Mouse (Mus musculus) R1 (cell line): ENCODE results near the gene Acsl6.

Experiments used
- DNase-seq: peaks from one replicate; pipeline ENCODE4 v3.0.0-alpha.2; 2018; ENCODE audit warnings: low read depth, low spot score

Gene Acsl6

DNA sequence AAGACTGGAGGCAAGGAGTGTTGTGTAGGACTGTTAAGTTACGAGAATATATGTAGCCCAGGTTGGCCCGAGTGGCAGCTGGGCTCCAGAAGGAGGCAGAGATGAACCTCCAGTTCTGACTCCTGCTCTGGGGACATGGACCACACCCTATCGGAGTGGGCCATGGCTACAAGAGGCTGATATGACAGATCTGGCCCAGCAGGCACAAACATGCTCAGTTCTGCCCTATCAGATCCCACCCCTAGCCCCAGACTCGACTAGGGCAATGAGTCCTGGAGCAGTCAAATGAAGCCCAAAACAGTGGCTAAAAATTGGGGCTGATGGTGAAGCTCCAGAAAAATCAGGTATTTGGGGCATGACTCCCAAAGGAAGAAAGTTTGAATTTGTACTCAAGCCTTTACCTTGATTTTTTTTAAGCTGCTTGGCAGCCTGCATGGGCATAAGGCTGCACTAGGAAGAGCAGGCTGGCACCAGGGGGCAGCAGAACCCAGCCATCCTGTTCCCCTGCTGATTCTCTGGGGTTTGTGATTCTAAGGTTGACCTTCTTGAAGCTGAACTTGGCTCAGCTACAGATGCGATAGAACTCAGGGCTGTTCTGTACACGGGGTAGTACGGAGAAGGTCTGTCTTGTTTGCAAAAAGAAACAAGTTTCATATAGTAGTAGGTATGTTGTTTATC lies 3.7 kb downstream of the Acsl6 start:
- no peak for DNase-seq

DNA sequence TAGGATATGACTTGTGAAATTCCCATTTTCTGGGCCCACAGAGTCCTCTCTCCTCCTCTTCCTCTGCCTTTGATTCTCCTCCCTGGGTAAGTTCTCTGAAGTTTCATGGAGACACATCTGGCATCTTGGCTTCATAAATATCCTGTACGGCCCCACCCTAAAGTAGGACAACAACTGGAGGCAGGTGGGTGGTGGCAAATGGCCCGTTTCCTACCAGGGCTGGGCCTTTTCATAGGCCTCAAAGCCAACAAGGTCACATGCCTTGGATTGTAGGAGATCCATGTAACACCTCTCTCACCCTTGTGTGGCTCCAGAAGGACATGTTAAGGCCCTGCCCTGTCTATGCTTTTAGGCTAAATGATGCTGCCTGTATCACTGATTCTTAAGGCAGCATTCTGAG lies 7.0 kb downstream of the Acsl6 start:
- no peak for DNase-seq

DNA sequence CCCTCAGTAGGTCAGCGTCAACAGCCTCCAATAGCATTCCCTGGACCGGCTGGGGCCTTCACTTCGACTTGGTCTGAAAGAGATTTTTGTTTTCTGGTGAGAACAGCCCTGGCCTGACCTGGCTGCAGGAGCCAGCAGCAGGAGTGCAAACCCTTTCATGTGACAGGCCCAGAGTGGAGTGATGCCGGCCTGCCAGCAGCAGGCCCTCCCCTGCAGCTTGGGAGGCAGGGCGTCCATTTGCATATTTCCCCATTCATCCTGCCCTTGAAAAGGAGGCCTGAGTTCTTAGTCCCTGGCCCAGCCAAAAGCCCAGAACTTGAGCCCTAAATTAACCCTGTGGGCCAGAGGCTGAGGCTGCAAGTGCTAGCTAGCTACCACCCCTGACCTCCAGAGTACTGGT lies 8.4 kb downstream of the Acsl6 start:
- DNase-seq: peak; percentile 60

DNA sequence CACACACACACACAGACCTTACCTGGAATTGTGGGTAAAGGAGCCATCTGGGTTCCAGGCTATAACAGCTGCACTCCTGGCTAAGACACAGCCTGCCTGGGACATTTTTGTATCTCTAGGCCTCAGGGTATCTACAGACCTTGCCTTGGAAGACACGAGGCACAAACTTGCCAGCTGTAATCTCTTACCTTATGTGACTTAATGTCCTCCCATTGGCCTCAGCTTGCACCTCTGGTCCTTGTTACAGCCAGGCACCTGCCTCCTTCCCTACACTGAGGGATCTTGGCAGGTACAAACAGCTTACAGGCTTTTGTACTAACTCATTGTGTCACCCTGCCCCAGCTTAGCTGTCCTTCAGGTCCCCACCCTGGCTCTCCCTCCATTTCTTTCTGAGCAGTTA lies 9.0 kb downstream of the Acsl6 start:
- DNase-seq: no peak

DNA sequence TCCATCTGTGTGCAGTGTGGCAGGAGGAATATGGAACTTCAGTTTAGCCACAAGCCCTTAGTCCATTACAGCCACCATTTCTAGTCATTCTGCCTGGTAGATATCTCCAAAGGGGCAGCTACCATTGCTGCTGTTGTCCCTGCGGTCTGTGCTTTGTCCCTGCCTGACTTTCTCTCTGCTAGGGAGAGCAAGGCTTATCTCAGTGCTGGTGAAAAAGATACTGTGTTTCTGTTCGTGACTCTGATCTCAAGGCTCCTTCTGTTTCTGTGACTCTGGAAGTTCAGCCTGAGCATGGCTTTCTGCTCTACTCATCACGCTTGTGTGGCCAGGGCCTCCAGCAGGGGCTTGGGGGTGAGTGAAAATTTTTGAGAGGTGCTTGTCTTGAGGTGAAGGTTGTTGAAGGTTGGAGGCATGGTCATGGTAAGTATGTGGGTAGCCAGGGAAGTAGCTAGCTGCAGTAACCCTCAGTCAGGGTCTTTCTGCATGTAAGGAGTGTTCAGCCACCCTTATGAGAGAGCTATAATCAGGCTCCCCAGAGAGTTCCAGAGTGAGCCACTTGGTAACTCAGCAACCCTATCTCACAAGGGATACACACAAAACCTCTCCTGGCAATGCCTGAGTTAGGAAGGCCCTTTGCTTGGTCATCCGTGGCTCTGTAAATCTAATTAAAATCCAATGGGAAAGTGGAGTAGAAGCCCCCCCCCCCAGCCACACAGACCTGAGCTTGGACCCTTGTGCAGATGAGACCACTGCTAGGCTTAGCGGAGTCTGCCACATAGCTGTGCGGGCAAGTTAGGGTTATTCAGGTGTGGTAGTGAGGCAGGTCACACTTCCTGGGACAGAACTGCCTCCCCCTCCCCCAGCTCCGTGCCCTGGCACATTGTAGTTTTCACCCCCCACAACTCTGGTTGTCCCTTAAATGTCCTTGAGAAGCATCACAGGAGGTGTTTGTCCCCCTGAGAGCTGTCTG lies 10.1 kb downstream of the Acsl6 start:
- no peak for DNase-seq

DNA sequence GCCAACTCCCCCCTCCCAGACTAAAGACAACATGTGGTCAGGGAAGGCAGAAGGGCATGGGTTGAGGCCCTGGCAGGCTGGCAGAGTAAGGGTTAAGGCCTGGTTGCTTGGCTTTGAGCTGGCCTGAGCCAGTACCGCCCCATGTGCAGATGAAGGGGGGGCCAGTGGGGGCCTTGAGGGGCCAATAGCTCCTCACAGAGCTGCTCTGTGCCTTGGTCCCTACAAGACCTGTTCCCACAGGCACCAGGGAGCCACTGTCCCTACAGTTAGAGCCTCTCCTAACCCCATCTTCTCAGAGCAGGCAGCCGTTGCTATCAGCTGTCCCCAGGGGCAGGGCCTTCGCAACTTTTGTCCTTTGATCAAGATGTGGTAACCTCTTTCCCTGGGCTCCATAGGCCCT lies 11.1 kb downstream of the Acsl6 start:
- no peak for DNase-seq

DNA sequence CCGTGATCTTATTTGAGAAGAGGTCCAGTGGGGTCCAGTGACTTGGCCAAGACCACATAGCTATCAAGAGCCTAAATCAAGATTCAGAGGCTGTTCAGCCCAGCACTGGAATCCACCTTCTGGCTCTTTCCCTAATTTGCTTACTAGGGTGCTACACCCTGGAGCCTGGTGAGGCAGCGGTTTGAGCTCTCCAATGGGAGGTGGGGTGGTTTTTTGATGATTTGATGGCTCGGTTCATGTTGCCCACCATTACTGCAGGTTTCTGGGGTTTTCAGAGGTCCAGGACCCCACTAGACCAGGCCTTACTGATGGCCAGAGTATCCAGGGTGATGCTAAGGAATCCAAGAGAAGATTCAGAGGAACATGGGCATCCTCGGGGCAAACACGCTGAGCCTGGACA lies 11.7 kb downstream of the Acsl6 start:
- DNase-seq: no peak

DNA sequence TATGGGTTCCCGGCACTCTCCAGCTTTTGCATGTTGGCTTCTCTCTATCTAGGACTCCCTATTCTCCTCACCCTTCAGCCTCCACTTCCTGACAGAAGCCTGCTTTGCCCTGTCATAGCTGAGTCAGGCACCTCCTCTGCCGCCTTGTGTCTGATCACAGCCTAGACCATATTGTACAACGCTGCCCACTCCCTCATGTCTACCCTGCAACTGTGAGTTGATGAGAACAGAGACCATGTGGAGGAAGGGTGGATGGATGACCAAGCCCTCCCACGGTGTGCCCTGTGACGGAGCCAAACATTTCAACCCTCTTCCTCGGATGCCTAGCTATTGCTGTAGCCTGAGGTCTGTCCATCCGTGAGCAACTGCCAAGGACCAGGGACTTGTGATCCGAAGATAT lies 13.8 kb downstream of the Acsl6 start:
- DNase-seq: no peak

DNA sequence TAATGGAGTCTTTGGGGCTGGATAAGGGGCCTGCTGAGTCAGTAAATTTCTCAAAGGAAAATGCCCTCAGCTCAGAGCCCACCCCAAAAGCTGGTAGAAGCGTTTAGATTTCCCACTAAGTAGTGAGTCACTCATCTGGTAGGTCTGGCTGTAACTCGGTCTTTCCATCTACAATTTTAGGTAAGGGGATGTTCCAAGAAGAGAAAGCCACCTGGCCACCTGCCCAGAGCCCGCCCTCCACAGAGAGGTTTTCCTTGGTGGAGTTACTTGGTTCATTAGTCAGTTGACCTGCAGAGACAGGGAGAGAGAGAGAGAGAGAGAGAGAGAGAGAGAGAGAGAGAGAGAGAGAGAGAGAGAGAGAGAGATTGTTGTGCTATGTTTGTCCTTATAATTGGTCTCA lies 14.2 kb downstream of the Acsl6 start:
- DNase-seq: no peak

DNA sequence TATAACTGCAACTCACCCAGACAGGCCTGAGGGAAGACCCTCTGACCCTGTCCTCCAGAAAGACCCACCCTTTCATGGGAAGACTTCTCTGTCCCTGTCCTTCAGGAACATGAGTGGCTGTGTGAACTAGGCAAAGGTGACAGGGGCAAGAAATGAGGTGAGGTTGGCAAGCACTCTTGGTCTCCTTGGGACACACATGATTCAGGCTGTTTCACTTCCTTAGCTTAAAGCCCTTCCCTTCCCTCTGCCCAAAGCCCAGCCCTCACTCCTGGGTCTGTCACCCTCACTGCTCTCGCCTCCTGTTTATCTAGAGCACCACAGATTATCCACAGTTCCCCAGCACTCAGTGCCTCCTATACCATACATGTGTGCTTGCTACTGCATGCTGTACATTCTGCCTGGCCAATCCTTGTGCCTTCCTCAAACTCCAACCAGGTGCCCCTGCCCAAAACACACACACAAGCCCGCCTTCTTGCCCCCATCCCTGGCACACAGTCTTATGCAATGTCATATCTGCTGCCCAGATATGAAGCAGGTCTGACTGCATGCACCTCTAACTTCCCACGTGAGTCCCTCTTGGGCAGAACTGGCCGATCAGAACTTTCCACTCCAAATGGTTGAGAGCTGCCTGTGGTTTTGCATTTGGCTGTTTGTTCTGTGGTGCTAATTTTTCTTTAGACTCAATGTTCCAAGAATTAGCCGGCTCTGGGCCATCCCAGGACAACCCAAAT lies 18.4 kb downstream of the Acsl6 start:
- DNase-seq: no peak

DNA sequence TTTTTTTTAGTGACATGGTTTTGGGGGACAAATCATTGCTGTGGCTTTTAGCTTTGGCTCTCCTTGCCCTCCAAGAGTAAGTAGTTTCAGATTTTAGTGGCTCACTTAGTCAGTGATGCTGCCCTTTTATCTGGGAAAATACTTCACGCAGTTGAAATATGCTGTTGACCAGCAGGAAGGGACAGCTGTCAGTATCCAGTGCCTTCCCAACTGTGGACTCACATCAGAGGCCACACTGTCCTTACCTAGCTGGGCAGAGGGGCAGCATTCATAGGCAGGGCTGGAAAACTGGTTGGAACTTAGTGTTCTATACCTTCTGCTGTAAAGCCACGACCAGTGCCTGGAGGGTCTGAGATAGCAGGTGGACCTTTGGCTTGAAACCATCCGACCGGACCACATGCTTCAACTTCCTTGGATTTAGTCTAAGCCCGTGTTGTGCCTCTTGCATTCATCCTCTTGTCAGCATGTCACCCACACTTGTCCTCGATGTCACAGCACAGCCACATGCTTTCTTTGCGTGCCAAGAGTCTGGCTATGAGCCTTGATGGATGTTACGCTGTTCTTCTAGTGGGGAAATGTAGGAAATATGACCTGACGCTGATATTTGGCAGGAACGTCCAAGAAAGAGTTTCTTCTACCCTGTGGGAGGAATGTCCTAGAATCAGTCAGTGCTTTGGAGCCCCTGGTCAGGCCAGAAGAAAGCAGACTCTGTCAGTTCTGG lies 28.0 kb downstream of the Acsl6 start:
- no peak for DNase-seq

DNA sequence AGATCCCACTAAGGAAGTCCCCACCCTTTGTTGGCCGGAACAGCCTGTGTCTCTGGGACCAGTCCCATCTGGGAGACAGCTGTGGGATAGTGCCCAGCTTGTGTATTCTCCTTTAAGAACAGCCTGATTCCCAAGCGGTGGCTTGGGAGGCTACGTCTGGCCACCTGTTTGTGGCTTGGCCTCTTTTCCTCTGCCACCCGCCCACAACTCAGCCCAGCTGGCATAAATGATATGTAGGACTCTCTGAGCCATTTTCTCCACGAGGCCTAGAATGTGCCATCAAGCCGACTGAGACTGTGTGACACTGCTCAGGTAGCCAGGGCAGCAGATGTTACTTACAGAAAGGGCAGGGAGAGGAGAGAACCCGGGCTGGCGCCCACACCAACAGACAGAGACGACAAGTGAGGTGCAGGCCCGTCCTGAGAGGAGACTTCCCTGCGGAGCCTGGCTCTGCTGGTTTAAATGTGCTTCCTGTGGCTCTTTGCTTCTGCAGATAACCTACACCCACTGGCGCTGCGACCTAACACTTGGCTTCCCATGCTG lies 32.6 kb downstream of the Acsl6 start:
- no peak for DNase-seq

DNA sequence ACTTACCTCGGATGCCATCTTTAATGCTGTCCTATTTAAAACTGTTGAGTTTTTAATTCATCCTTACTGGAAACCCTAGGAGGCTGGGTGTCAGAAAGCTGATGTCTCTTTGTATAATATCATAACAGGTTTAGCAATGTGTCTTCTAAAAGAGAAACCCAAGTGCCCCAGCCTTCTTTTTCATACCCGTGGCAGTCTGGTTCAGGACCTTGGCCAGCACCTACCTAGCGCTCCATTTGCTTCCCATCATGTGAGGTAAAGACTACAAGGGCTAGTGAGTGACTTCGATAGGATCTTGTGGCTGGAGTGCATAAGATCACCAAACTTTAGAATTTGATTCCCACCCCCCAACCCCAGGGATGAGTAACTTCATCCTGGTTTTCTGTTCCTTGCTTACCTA lies 40.1 kb downstream of the Acsl6 start:
- DNase-seq: peak; percentile 46

DNA sequence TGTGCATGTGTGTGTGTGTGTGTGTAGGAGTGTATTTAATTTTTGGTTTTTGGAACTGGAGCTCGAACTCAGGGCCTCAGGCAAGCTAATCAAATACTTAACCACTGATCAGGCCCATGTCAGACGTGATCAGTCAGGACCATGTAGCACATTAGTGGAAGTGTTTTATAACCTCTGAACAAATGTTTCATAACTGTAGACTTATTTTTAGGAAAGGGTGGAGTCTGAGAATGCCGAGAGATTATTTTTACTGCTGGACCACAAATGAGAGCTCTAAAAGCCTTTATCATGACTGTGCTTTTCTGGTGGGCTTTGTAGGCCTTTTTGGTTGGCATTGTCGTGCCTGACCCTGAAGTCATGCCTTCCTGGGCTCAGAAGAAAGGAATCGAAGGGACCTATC lies 48.1 kb downstream of the Acsl6 start:
- DNase-seq: no peak

DNA sequence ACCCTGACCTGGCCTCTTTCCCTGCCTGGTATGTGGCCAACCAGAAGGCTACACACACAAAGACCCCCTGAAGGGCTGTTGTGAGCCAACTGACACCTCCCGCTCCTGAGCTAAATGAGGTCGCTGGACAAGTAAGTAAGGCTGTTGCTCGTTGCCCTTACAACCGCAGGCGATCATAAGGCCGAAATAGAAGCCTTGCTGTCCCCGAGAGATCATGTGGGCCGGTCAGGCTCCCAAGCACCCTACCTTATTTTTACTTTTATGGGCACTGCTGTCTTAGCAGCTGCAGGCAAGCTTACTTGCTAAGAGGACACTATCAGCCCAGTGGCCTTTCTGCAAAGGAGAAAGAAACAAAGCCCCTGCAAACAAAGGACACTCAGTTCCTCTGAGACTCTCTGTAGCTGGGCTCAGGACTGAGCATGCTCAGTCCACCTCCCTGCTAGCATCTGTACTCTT lies 49.6 kb downstream of the Acsl6 start:
- DNase-seq: no peak

DNA sequence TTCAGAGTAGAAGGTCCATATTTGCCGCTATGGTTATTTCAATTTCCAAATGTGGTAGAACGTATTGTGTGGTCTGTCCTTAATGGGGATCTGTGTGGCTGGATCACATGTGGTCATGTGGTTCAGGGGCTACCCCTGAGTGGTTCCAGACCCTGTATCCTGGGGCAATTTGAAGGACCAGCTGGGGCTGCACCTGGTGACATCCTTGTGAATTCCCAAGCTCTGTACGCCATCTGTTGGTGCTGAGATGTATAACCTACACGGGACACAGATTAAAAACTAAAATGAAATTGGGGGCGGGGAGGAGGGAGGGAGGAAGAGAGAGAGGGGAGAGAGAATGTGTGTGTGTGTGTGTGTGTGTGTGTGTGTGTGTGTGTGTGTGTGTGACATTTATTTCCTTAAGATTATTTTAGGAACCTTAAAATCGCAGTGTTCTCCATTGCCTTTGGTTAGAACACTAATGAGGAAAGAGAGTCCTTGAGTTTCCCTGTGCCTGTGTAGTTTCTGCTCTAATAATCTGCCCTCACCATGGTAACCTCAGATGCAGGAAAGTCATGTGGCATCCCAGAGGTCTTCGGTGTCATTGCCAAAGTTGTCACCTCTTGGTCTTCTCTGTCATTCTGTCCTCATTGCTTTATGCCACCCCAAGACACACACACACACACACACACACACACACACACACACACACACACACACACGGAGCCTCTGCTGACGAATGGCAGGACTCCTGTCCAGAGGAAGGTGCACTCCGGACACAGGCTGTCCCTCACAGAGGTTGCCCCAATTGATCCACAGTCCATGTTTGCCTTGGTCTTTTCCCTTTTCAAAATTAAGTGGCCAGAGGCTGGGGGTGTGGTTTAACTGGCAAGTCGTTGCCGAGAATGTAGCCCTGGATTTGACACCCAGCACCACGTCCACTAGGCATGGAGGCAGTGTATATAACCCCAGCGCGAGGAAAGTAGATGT lies 51.3 kb downstream of the Acsl6 start:
- peak; percentile 74 for DNase-seq

DNA sequence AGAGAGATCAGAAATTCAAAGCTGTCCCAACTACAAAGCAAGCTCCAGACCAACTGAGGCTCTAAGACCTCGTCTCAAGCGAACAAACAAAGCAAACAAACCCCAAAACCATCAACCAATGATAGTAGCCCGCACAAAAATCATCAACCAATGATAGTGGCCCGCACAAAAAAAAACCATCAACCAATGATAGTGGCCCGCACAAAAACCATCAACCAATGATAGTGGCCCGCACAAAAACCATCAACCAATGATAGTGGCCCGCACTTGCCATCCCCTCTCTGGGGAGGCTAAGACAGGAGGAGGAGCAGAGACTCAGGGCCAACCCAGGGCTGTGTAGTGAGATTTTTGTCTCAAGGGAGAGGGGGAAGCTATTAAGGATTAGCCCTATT lies 52.0 kb downstream of the Acsl6 start:
- DNase-seq: peak; percentile 78

DNA sequence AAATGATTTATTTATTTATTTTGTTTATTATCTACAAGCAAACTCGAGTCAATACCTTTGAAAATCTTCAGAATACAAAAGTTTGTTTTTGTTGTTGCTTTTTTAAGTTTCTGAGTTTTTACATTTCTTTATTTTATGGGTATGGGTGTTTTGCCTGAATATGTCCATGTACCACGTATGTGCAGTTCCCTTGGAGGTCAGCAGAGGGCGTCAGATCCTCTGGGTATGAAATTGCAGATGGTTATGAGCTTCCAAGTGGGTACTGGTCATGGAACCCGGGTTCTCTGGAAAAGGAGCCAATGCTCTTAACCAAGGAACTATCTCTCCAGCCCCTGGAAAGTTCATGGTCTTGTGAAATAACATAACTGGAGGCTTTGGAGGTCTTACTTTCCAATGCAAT lies 53.1 kb downstream of the Acsl6 start:
- DNase-seq: peak; percentile 77

DNA sequence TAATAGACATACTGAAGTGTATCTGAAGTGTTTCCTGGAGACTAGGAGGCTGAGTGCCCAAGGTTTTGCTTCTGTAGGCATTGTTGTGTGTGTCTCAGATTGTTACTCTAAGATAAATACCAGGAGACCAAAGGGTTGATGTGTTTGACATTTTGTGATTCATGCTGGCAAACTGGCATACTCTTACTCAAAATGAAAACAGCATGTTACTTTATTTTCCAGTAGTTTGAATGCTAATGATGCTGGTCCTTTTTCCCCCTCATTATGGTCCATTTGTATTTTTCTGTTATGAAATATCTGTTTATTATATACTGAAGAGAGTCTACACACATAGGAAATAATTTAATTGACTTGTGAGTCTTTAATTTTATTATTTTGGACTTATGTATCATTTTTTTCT lies 69.0 kb downstream of the Acsl6 start:
- DNase-seq: no peak

DNA sequence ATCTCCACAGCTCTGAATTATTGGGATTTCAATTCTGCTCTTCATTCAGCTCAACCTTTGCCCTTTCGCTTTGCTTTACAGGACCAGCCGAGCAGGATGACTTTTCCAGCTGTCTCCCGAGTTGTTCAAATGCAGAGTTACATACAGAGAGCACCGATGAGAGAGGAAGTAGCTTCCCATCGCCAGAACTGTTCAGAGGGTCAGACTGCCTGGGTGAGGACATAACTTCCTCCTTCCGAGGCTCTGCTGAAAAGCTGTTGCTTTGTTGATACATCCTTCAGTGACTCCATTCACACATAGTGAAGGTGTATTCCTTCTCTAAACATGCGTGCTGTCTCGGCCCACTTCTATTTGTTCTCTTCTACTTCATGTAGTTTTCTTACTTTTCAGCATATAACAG lies 86.8 kb downstream of the Acsl6 start:
- DNase-seq: no peak
